Mouse (Mus musculus) intestine, postnatal 0 days (tissue): ENCODE data around the gene Pla2g2f. TPM values are rescaled to one million over a fixed set of nuclear protein-coding genes. Genes with fewer than 3 reads are reported as not detected.

Source experiments
- ATAC-seq: fragments of 200-750 bp; cut with Nextera tagmentation; 2 replicates; pipeline ENCODE4 v1.8.0; 2017; ENCODE audit warnings: mild to moderate bottlenecking, moderate TSS enrichment, moderate library complexity
- H3K27ac ChIP-seq: fragments of 300-500 bp; sonication (generic); 2 replicates; pipeline ENCODE4 v1.5.1; 2014; ENCODE audit warnings: mild to moderate bottlenecking, low read depth, low read length, moderate library complexity
- H3K27me3 ChIP-seq: fragments of 300-500 bp; sonication (generic); replicated peaks from 2 replicates; pipeline ENCODE4 v1.6.1; 2014; ENCODE audit warnings: low read length, mixed read lengths; ENCODE audit not compliant: control insufficient read depth, insufficient read depth
- H3K36me3 ChIP-seq: fragments of 300-500 bp; sonication (generic); 2 replicates; pipeline ENCODE4 v1.6.1; 2014; ENCODE audit warnings: mild to moderate bottlenecking, moderate library complexity; ENCODE audit not compliant: control insufficient read depth, insufficient read depth
- H3K4me1 ChIP-seq: fragments of 300-500 bp; sonication (generic); replicated peaks from 2 replicates; pipeline ENCODE4 v1.6.1; 2014; ENCODE audit warnings: antibody characterized with exemption, low read length, mixed read lengths; ENCODE audit not compliant: control insufficient read depth, insufficient read depth
- H3K4me2 ChIP-seq: fragments of 300-500 bp; sonication (generic); replicated peaks from 2 replicates; pipeline ENCODE4 v1.6.1; 2014; ENCODE audit warnings: low read depth, mild to moderate bottlenecking, moderate library complexity
- H3K4me3 ChIP-seq: fragments of 300-500 bp; sonication (generic); 2 replicates; pipeline ENCODE4 v1.5.1; 2014; ENCODE audit warnings: low read depth, low read length
- H3K9ac ChIP-seq: fragments of 300-500 bp; sonication (generic); 2 replicates; pipeline ENCODE4 v1.6.1; 2014; ENCODE audit warnings: mild to moderate bottlenecking, low read depth, low read length
- H3K9me3 ChIP-seq: fragments of 300-500 bp; sonication (generic); 2 replicates; pipeline ENCODE4 v1.6.1; 2016; ENCODE audit warnings: mixed run types; ENCODE audit not compliant: control insufficient read depth
- CTCF ChIP-seq: sonication (generic); IDR thresholded peaks from 2 replicates; pipeline ENCODE4 v1.5.1; 2016; ENCODE audit warnings: low read depth, mild to moderate bottlenecking, control low read depth, antibody characterized with exemption, moderate library complexity
- WGBS: fragments of 180-500 bp; shearing (Covaris S2); extraction: QIAGEN DNeasy Blood & Tissue Kit; methylation state at CpG from one replicate; pipeline ENCODE4 v1.1.7; 2014; 5-methylcytosine and 5-hydroxymethylcytosine counted together
- polyA plus RNA-seq: library from polyadenylated mRNA; unstranded; fragments of >200 nt; fragmentation: Nextera tagmentation; extraction: Ambion mirVana; gene quantifications from 2 replicates; pipeline ENCODE4 v1.2.1, GENCODE M21; 2015

Gene Pla2g2f
- polyA plus RNA-seq, 1 experiment from 2014 or later, result 0.64 TPM

- H3K9ac ChIP-seq, result no peak overlapping the region
- ATAC-seq, result no peak
- H3K36me3 ChIP-seq, result no peaks in the 10 kb centered on the region
- WGBS, result 73% methylated on average over 6 of the region's 6 CpGs
- H3K4me1 ChIP-seq, result no peaks in the 10 kb centered on the region
- H3K9me3 ChIP-seq, result peaks cover 6% of the 10 kb centered on the region; the same call in 1 of the 2 replicates
- H3K27ac ChIP-seq, result no peak overlapping the region
- H3K27me3 ChIP-seq, result no peaks in the 10 kb centered on the region
- TF ChIP-seq CTCF, result no peak
- no peak overlapping the region for H3K4me3 ChIP-seq
- no peak overlapping the region for H3K4me2 ChIP-seq
Measured at GRCm38 (mm10) chr4:138791452-138791851, 34.0 kb upstream of the Pla2g2f start.

- Histone ChIP-seq H3K4me2 (no peak overlapping the region), H3K4me1 (no peaks in the 10 kb centered on the region), H3K27me3 (no peaks in the 10 kb centered on the region), H3K4me3 (no peak overlapping the region), H3K9ac (no peak overlapping the region), H3K36me3 (no peaks in the 10 kb centered on the region), H3K9me3 (no peaks in the 10 kb centered on the region), H3K27ac (no peak overlapping the region)
- TF ChIP-seq CTCF, result no peak
- 82% methylated on average over 4 of the region's 4 CpGs for WGBS
- no peak for ATAC-seq
Measured at GRCm38 (mm10) chr4:138788381-138788780, 31.0 kb upstream of the Pla2g2f start.

GRCm38 (mm10) chr4:138786141-138786540, 28.7 kb upstream of the Pla2g2f start:
- 44% methylated on average over 4 of the region's 4 CpGs for WGBS
- ATAC-seq, result no peak
- TF ChIP-seq CTCF, result no peak
- H3K4me1 ChIP-seq, result no peaks in the 10 kb centered on the region
- no peak overlapping the region for H3K4me3 ChIP-seq
- no peak overlapping the region for H3K9ac ChIP-seq
- no peak overlapping the region for H3K4me2 ChIP-seq
- H3K9me3 ChIP-seq, result no peaks in the 10 kb centered on the region
- no peaks in the 10 kb centered on the region for H3K36me3 ChIP-seq
- H3K27ac ChIP-seq, result no peak overlapping the region
- H3K27me3 ChIP-seq, result no peaks in the 10 kb centered on the region

- no peaks in the 10 kb centered on the region for H3K4me1 ChIP-seq
- no peaks in the 10 kb centered on the region for H3K36me3 ChIP-seq
- WGBS, result 55% methylated on average over 4 of the region's 4 CpGs
- H3K9me3 ChIP-seq, result no peaks in the 10 kb centered on the region
- no peaks in the 10 kb centered on the region for H3K27me3 ChIP-seq
- H3K4me2 ChIP-seq, result no peak overlapping the region
- ATAC-seq, result no peak
- no peak overlapping the region for H3K4me3 ChIP-seq
- TF ChIP-seq CTCF, result peak; percentile 58
- no peak overlapping the region for H3K9ac ChIP-seq
- H3K27ac ChIP-seq, result no peak overlapping the region
Measured at GRCm38 (mm10) chr4:138785721-138786120, 28.3 kb upstream of the Pla2g2f start.

- TF ChIP-seq CTCF, result no peak
- H3K27ac ChIP-seq, result no peak overlapping the region
- no peaks in the 10 kb centered on the region for H3K9me3 ChIP-seq
- no peaks in the 10 kb centered on the region for H3K27me3 ChIP-seq
- H3K36me3 ChIP-seq, result no peaks in the 10 kb centered on the region
- no peak for ATAC-seq
- H3K9ac ChIP-seq, result no peak overlapping the region
- H3K4me2 ChIP-seq, result no peak overlapping the region
- no peak overlapping the region for H3K4me3 ChIP-seq
- no peaks in the 10 kb centered on the region for H3K4me1 ChIP-seq
- 84% methylated on average over 6 of the region's 6 CpGs for WGBS
Measured at GRCm38 (mm10) chr4:138782098-138782497, 24.7 kb upstream of the Pla2g2f start.

- no peak for ATAC-seq
- Histone ChIP-seq H3K36me3 (no peaks in the 10 kb centered on the region), H3K4me1 (no peaks in the 10 kb centered on the region), H3K4me3 (no peak overlapping the region), H3K27me3 (no peaks in the 10 kb centered on the region), H3K4me2 (no peak overlapping the region), H3K9ac (no peak overlapping the region), H3K9me3 (no peaks in the 10 kb centered on the region), H3K27ac (no peak overlapping the region)
- TF ChIP-seq CTCF, result no peak
- WGBS, result 80% methylated on average over 5 of the region's 5 CpGs
Measured at GRCm38 (mm10) chr4:138780300-138780699, 22.9 kb upstream of the Pla2g2f start.
